Mouse (Mus musculus): ENCODE measurements around the gene Proca1. TPM values are rescaled to one million over a fixed set of nuclear protein-coding genes. Genes with fewer than 3 reads are reported as not detected.

The Proca1 gene
- polyA plus RNA-seq, 1 experiment from 2014 or later = 0.49 TPM

- DNase-seq (ENCODE audit: low spot score) = no peak
Observed at GRCm38 (mm10) chr11:78165761-78166109, 27.5 kb upstream of the Proca1 start.

GRCm38 (mm10) chr11:78166161-78166560, 27.0 kb upstream of the Proca1 start:
- no peak for DNase-seq (ENCODE audit: low spot score)

- DNase-seq (ENCODE audit: low spot score) = no peak
Observed at GRCm38 (mm10) chr11:78166640-78167039, 26.6 kb upstream of the Proca1 start.

- DNase-seq (ENCODE audit: low spot score) = no peak
Observed at GRCm38 (mm10) chr11:78167257-78167959, 25.8 kb upstream of the Proca1 start.

DNA sequence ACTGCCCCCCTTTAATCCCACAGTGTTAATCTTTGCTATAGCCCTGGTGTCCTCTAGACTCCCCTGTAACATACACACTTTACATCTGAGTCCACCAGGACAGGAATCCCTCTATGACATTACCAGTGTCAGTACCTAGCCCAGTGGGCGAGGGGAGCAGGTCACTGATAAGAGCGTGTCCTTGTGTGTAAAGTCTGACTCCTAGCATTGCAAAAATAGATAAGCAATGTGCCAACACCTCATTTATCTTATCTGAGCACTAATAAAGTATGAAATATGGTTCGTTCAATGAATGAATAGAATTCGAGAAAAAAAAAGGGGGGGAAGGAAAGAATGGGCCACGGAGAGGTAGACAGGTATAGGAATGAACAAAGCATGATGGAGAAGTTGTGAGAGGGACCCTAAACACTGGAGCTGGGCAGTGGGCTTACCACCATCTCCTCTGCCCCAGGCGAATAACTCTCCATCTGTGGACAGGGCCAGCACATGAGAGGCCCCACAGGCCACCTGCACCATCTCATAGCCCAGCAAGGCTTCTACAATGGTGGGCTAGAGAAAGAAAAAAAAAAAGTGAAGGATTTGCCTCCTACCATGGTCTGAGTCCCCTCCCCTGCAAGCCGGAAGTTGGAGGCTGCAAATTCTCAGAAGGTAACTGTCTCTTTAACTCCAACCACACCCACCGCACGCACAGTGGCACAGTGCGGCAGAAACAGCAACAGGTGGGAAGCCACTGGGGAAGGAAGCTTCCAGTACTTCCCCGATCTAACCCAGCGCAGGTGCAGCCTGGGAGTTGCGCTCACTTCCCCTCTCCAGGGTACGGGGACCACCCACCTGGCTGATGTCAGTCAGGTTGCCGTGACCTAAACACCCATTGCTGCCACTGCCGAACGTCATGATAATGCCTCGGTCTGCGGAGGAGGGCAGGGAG, 24.4 kb upstream of the Proca1 start:
- peak; percentile 88 for DNase-seq (ENCODE audit: low spot score)

- no peak for DNase-seq (ENCODE audit: low spot score)
Observed at GRCm38 (mm10) chr11:78170306-78170705, 22.9 kb upstream of the Proca1 start.

- peak; percentile 30 for DNase-seq (ENCODE audit: low spot score)
Observed at GRCm38 (mm10) chr11:78171328-78171727, 21.9 kb upstream of the Proca1 start.

DNA sequence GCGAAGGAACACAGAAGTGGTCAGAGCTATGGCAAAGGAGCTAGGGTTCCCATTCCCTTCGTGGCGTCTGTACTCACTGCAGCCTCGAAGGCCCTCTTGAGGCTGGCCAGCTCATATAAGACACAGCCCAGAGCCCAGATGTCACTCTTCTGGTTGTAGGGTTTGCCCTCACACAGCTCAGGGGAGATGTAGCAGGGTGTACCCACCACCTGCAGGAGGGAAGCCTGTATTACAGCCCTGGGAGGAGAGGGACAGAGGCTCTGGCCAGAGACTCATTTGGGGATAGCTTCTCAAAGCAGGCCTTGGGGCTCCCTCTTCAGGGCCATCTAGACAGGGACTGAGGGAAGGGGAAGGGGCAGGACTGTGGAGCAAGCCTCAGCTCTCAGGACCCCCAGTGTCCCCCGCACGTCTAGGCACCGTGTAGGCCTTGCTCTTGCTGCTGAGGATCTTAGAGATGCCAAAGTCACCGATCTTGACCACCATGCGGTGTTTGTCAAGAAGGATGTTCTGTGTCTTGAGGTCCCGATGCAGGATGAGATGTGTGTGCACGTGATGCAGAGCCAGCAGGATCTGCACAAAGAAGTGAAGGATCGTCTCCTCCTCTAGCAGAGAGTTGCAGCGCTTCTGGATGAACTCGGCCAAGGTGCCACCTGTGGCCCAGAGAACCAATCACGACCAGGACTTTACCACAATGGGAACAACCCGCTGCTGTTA, 21.0 kb upstream of the Proca1 start:
- DNase-seq (ENCODE audit: low spot score) = no peak

DNA sequence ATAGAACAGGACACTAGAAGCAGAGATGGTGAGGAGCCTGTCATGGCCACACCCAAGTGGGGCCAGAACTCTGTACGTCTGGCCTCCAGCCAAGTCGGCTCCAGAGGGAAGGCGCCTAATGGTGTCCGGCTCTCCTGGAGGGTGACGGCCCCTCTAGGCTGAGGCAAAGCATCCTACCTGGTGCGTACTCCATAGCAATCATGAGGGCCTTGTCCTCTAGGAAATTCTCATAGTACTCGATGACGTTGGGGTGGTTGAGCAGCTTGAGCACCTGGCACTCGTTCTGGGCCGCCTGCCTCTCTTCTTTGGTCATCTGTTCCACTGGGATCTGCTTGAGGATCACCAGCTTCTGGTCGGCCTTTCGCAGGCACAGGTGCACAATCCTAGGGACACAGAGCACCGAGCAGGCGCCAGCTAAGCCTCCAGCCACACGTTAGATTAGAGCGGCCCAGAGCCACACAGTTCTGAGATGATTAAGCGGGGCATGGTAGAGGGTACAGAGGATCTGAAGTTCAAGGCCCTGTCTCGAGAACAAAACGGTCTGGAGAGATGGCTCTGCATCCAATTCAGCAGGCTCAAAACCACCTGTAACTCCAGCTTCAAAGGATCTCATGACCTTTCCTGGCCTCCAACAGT, 20.3 kb upstream of the Proca1 start:
- no peak for DNase-seq (ENCODE audit: low spot score)

- DNase-seq (ENCODE audit: low spot score) = no peak
Observed at GRCm38 (mm10) chr11:78174506-78174905, 18.7 kb upstream of the Proca1 start.

GRCm38 (mm10) chr11:78175771-78176401, 17.3 kb upstream of the Proca1 start:
- DNase-seq (ENCODE audit: low spot score) = no peak

DNA sequence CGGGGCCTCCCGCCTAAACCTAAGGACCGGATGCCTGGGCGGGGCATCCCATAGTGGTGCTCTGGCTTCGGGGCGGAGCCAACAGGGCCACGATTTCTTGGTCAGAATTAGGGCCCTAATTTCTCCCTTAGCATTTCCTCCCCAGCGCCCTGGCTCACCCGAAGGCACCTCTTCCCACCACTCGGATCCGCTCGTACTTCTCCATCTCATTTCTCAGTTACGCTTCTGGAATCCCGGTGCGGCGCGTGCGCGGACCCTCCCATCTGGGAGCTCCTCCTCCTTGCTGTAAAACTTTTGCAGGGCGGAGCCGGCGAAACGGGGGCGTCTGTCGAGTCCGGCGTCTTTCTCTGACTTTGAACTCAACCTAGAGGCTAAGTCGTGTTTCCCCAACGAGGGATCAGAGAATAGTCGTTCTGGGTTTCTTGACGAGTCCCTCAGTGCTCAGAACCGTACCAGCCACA, 16.8 kb upstream of the Proca1 start, which contains the start of the genes Nek8 and Tlcd1:
Nek8 (minus strand) TSS at position 274 of the 461 bp plus-strand sequence.
Tlcd1 (plus strand) TSS at position 310 of the 461 bp plus-strand sequence.
- DNase-seq (ENCODE audit: low spot score) = peak; percentile 93

DNA sequence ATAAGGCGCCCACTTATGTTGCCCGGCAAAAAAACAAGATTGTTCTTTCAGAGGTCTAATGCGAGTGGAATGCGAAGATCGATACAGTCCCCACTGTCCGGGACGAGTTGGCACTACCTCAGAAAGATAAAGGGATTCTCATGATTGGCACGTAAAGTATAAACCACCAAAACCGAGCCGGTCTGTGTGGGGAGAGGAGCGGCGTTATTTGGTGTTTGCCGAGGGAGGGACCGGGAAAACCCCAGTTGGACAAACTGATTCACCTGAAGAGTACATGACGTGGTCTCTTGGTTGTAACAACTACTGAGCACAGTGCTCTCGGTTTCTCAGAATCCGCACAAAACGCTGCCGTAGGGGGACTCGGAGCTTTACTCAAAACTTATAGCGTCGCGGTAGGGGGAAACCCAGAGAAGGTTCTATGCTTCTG, 16.3 kb upstream of the Proca1 start:
- no peak for DNase-seq (ENCODE audit: low spot score)

DNA sequence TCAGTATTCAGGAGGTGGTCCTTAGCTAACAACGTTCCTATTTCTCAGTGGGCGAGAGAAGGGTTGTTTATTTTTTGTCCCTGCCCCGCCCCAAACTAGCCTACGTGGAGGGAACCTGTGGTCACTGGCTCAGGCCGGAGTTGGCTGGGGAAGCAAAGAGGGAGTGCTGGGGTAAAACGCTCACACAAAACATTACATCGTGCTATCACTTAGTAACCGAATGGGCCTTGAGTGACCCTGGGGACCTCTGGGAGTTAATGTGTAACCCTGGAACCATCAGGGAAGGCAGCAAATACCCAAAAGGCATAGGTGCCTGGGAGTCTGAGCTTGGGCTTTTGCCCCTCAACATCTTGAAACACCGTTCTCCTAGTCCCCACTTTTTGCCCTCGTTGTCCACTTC, 15.8 kb upstream of the Proca1 start:
- no peak for DNase-seq (ENCODE audit: low spot score)

- peak; percentile 91 for DNase-seq (ENCODE audit: low spot score)
Observed at GRCm38 (mm10) chr11:78177903-78178858, 15.0 kb upstream of the Proca1 start.

GRCm38 (mm10) chr11:78178859-78179437, 14.2 kb upstream of the Proca1 start:
- DNase-seq (ENCODE audit: low spot score) = peak; percentile 23

- no peak for DNase-seq (ENCODE audit: low spot score)
Observed at GRCm38 (mm10) chr11:78179438-78179999, 13.7 kb upstream of the Proca1 start.

DNA sequence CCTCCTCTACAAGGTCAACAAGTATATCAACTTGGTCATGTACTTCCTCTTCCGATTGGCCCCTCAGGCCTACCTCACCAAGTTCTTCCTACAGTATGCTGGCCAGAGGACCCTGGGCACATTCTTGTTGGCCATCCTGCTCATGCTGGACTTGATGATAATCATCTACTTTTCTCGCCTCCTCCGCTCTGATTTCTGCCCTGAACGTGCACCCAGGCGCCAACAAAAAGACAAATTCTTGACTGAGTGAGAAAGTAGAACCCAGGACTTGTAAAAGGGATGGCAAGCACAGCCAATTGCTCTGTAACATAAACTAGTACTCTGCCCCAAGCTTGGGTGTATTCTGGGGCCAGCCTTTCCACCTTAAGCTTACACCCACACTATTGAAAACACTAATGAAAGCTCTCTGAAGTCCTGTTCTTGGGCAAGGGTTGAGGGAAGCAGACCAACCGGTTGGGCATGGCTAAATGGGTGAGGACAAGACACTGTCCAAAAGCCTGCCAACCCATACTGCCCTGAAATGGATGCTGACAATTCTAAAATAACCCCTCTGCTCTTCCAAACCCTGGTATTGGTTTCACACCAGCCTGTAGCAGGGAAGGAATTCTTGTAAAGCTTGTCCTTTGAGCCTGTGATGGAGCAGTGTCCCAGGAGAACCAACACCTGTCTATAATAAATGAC, 13.0 kb upstream of the Proca1 start:
- DNase-seq (ENCODE audit: low spot score) = no peak
